Mouse (Mus musculus) duodenum, adult 2 months (tissue): Measurements from ENCODE around the gene Gm4884. TPM values are rescaled to one million over a fixed set of nuclear protein-coding genes. Genes with fewer than 3 reads are reported as not detected.

Experiments used
- polyA plus RNA-seq: library from polyadenylated mRNA; depleted of rRNA; stranded (reverse); fragments of >200 nt; gene quantifications from 2 replicates; pipeline ENCODE4 v1.2.3, GENCODE M21; 2012; ENCODE audit warnings: low replicate concordance; rRNA removed

Gene Gm4884
- not detected in 2 replicates for polyA plus RNA-seq

GRCm38 (mm10) chr7:41032419-41032818 lies at the start of gene Gm4884:
Gene Gm4884 (plus strand): TSS chr7:41032719.

GRCm38 (mm10) chr7:40987243-40987642 lies 45.3 kb upstream of the Gm4884 start, which contains the start of gene 4930433I11Rik:
Gene 4930433I11Rik (plus strand): TSS chr7:40987543.

Other genes with a start within 250 kb of the Gm4884 start
- gene Vstm2b, start 134.4 kb upstream of the Gm4884 start, polyA plus RNA-seq: 0.20 and 34.0 TPM in 2 replicates
- gene 4930433I11Rik, start 45.2 kb upstream of the Gm4884 start, polyA plus RNA-seq: not detected in 2 replicates
- gene Gm5592, start 121.1 kb downstream of the Gm4884 start, polyA plus RNA-seq: not detected in 2 replicates